Mouse (Mus musculus) embryonic facial prominence, embryonic 14.5 days (tissue): Measurements from ENCODE around the gene Kbtbd3. TPM values are rescaled to one million over a fixed set of nuclear protein-coding genes. Genes with fewer than 3 reads are reported as not detected.

Experiments
- microRNA-seq: library from miRNA; unstranded; fragments of <30 nt; microRNA quantifications from one replicate; pipeline ENCODE4, GENCODE M21; 2016; ENCODE audit warnings: borderline number of aligned reads
- polyA plus RNA-seq: library from polyadenylated mRNA; unstranded; fragments of >200 nt; fragmentation: Nextera tagmentation; extraction: Ambion mirVana; gene quantifications from 2 replicates; pipeline ENCODE4 v1.2.1, GENCODE M21; 2014

Gene Kbtbd3
- polyA plus RNA-seq, 1 experiment from 2014 or later, result 6.8 TPM

Small RNA genes lying within 50 kb of the gene (microRNA-seq; reads per million reads assigned to microRNA genes)
- gene Gm22195 (not detected), gene Gm23992 (not detected)

Other genes starting within 250 kb of the Kbtbd3 start
- gene Aasdhppt, start 362 bp upstream of the Kbtbd3 start, polyA plus RNA-seq, result 29.7 and 32.0 TPM in 2 replicates
- gene Msantd4, start 66.7 kb downstream of the Kbtbd3 start, polyA plus RNA-seq, result 38.5 and 45.0 TPM in 2 replicates